Mouse (Mus musculus) mouse embryonic stem cell (cell line): Measurements from ENCODE around the gene Tnip1.
"Not testable (repeated sequence)": the region's sequence is repeated elsewhere in the genome, so short reads cannot be mapped to it uniquely, and the experiment has no call there.

ENCODE experiments used
- in situ Hi-C, 2 experiments: fragments of 300-500 bp; cut with MboI; formaldehyde crosslinking; loops; 1 replicate in 1 of 2; 3 replicates in 1 of 2; pipeline ENCODE4 v1.14.3; 2019 to 2020; ENCODE audit warnings: low sequenced_read_pairs in 2 of 2, low pct_unique_long_range_greater_than_20kb in 1 of 2, mixed read lengths in 1 of 2; ENCODE audit not compliant: unreplicated experiment in 1 of 2

Tnip1 gene

GRCm38 (mm10) chr11:54975340-54975739, 12.6 kb upstream of the Tnip1 start:
- in situ Hi-C loops: loop anchor here in 1 of 2 experiments (5.0 kb wide), 1 partner anchor 43 kb away; no protein-coding TSS in a partner anchor

- in situ Hi-C loops: loop anchor here in 1 of 2 experiments (5.0 kb wide), 1 partner anchor 42 kb away; no protein-coding TSS in a partner anchor
Observed at GRCm38 (mm10) chr11:54974639-54975038, 11.9 kb upstream of the Tnip1 start.

GRCm38 (mm10) chr11:54973481-54974212, 10.9 kb upstream of the Tnip1 start:
- in situ Hi-C loops: no loop called here

- in situ Hi-C loops: no loop called here
Observed at GRCm38 (mm10) chr11:54972789-54973188, 10.1 kb upstream of the Tnip1 start.

- in situ Hi-C loops: no loop called here
Observed at GRCm38 (mm10) chr11:54972049-54972723, 9.5 kb upstream of the Tnip1 start.

GRCm38 (mm10) chr11:54971365-54972048, 8.8 kb upstream of the Tnip1 start:
- in situ Hi-C loops: no loop called here

- in situ Hi-C loops: no loop called here
Observed at GRCm38 (mm10) chr11:54965234-54965633, 2.5 kb upstream of the Tnip1 start.

GRCm38 (mm10) chr11:54961921-54962320, 796 bp downstream of the Tnip1 start:
- in situ Hi-C loops: no loop called here

GRCm38 (mm10) chr11:54961164-54961850, 1.4 kb downstream of the Tnip1 start:
- in situ Hi-C loops: no loop called here

GRCm38 (mm10) chr11:54960251-54960650, 2.5 kb downstream of the Tnip1 start:
- in situ Hi-C loops: no loop called here

GRCm38 (mm10) chr11:54958571-54959073, 4.1 kb downstream of the Tnip1 start:
- in situ Hi-C loops: no loop called here

- in situ Hi-C loops: not testable (repeated sequence)
Observed at GRCm38 (mm10) chr11:54957708-54958107, 5.0 kb downstream of the Tnip1 start.

GRCm38 (mm10) chr11:54956912-54957311, 5.8 kb downstream of the Tnip1 start:
- in situ Hi-C loops: no loop called here

- in situ Hi-C loops: no loop called here
Observed at GRCm38 (mm10) chr11:54955735-54956480, 6.8 kb downstream of the Tnip1 start.

- in situ Hi-C loops: not testable (repeated sequence)
Observed at GRCm38 (mm10) chr11:54955400-54955734, 7.3 kb downstream of the Tnip1 start.

GRCm38 (mm10) chr11:54954716-54955115, 8.0 kb downstream of the Tnip1 start:
- in situ Hi-C loops: no loop called here

- in situ Hi-C loops: no loop called here
Observed at GRCm38 (mm10) chr11:54953993-54954446, 8.7 kb downstream of the Tnip1 start.

GRCm38 (mm10) chr11:54952651-54953050, 10.1 kb downstream of the Tnip1 start:
- in situ Hi-C loops: no loop called here
